Mouse (Mus musculus): ENCODE measurements around the gene Ltbp2.

Gene Ltbp2

GRCm38 (mm10) chr12:84880091-84880490 is 3.8 kb upstream of the Ltbp2 start:
- no peak for DNase-seq (ENCODE audit: low spot score)

GRCm38 (mm10) chr12:84875761-84876480 is 411 bp downstream of the Ltbp2 start:
- DNase-seq (ENCODE audit: low spot score): no peak

- DNase-seq (ENCODE audit: low spot score): no peak
Observed at GRCm38 (mm10) chr12:84873434-84873833, 2.9 kb downstream of the Ltbp2 start.

GRCm38 (mm10) chr12:84872310-84872709 is 4.0 kb downstream of the Ltbp2 start:
- no peak for DNase-seq (ENCODE audit: low spot score)

GRCm38 (mm10) chr12:84865431-84865830 is 10.9 kb downstream of the Ltbp2 start:
- no peak for DNase-seq (ENCODE audit: low spot score)

- no peak for DNase-seq (ENCODE audit: low spot score)
Observed at GRCm38 (mm10) chr12:84864801-84865200, 11.5 kb downstream of the Ltbp2 start.

- DNase-seq (ENCODE audit: low spot score): no peak
Observed at GRCm38 (mm10) chr12:84863196-84863595, 13.1 kb downstream of the Ltbp2 start.

GRCm38 (mm10) chr12:84862136-84862910 is 14.0 kb downstream of the Ltbp2 start:
- no peak for DNase-seq (ENCODE audit: low spot score)

- DNase-seq (ENCODE audit: low spot score): no peak
Observed at GRCm38 (mm10) chr12:84858149-84859113, 17.9 kb downstream of the Ltbp2 start.

GRCm38 (mm10) chr12:84857706-84858105 is 18.6 kb downstream of the Ltbp2 start:
- no peak for DNase-seq (ENCODE audit: low spot score)

GRCm38 (mm10) chr12:84856532-84856931 is 19.8 kb downstream of the Ltbp2 start:
- DNase-seq (ENCODE audit: low spot score): no peak

GRCm38 (mm10) chr12:84855084-84855625 is 21.2 kb downstream of the Ltbp2 start:
- DNase-seq (ENCODE audit: low spot score): no peak

GRCm38 (mm10) chr12:84854392-84855033 is 21.8 kb downstream of the Ltbp2 start:
- DNase-seq (ENCODE audit: low spot score): no peak

GRCm38 (mm10) chr12:84851403-84852040 is 24.8 kb downstream of the Ltbp2 start:
- no peak for DNase-seq (ENCODE audit: low spot score)

GRCm38 (mm10) chr12:84847882-84848281 is 28.4 kb downstream of the Ltbp2 start:
- DNase-seq (ENCODE audit: low spot score): no peak

- DNase-seq (ENCODE audit: low spot score): no peak
Observed at GRCm38 (mm10) chr12:84847480-84847879, 28.9 kb downstream of the Ltbp2 start.

- no peak for DNase-seq (ENCODE audit: low spot score)
Observed at GRCm38 (mm10) chr12:84846594-84847014, 29.7 kb downstream of the Ltbp2 start.

- DNase-seq (ENCODE audit: low spot score): no peak
Observed at GRCm38 (mm10) chr12:84842706-84843105, 33.6 kb downstream of the Ltbp2 start.

- no peak for DNase-seq (ENCODE audit: low spot score)
Observed at GRCm38 (mm10) chr12:84841158-84842140, 34.9 kb downstream of the Ltbp2 start.

GRCm38 (mm10) chr12:84840734-84841133 is 35.6 kb downstream of the Ltbp2 start:
- DNase-seq (ENCODE audit: low spot score): no peak
